Mouse (Mus musculus): ENCODE data around the gene Psmd9. TPM values are rescaled to one million over a fixed set of nuclear protein-coding genes. Genes with fewer than 3 reads are reported as not detected.

The Psmd9 gene
- polyA plus RNA-seq, 1 experiment from 2014 or later = 68.5 TPM

DNA sequence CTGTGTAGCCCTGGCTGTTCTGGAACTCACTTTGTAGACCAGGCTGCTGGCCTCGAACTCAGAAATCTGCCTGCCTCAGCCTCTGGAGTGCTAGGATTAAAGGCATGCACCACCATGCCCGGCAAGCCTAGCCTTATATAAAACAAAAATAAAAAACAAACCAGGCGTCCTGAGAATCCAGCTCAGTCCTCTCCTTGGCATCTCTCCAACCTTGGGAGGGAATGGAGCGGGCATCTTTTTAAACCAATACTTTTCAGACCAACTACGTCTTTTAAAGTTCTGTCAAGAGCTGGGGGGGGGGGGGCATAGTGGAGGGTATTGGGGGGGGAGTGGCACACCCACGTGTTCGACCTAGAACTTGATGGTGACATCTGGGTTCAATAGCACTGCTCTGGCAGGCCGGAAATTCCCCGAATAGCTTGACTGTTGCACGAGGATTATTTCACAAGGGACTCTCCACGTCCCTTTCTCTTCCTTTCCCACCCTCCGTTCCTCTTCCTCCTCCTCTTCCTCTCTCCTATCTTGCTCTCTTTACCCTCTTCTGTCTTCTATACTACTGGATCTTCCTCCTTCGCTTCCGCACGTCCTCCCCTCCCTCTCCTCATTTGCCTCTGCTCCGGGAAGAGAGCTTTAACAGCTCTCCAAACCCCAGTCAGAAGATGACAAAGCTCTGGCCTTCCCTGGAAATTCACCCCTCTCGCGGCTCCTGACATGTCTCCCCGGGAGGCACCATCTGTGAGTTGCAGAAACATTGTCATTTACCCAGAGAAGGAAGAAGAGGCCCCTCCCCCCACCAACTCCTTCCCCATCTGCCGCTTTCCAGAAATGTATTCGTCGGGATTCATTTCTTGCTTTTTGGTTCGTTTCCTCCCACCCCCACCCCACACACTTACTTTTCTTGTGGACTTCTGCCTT is 87.9 kb downstream of the Psmd9 start:
- WGBS = 23% methylated on average over 23 of the region's 23 CpGs
- H3K4me3 ChIP-seq (replicated peaks) = 0 out of 2 replicates have a peak overlapping the region, but pooled peaks have one; percentile 4
- no peak overlapping the region for H3K9ac ChIP-seq
- no peak for ATAC-seq
- H3K9me3 ChIP-seq = no peaks in the 10 kb centered on the region
- H3K27me3 ChIP-seq (replicated peaks) = no peaks in the 10 kb centered on the region
- H3K4me1 ChIP-seq (replicated peaks) = peaks cover 1% of the 10 kb centered on the region; the same call in 1 of the 2 replicates
- no peaks in the 10 kb centered on the region for H3K36me3 ChIP-seq
- H3K4me2 ChIP-seq (replicated peaks) = peak overlapping the region; percentile 48
- peak overlapping the region; percentile 59 for H3K27ac ChIP-seq

DNA sequence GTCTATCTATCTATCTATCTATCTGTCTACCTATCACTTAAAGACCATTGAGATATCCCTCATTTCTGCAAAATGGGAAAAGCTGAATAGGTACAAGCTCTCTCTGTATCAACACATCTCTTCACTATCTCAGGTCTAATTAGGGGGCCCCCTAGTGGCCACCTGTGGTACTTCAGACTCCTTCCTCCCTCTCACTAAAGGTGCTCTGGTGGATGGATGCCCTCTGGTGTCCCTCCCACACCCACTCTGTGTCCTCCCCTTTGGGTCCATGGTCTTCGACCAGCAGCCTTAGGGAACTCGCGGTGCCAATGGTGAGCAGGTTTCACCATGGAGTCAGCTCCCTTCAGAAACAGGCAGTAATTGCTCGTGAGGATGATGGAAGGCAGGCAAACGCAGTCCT is 89.8 kb downstream of the Psmd9 start:
- Histone ChIP-seq H3K36me3 (no peaks in the 10 kb centered on the region), H3K27me3 (replicated peaks) (no peaks in the 10 kb centered on the region), H3K4me2 (replicated peaks) (no peak overlapping the region), H3K4me1 (replicated peaks) (no peaks in the 10 kb centered on the region), H3K27ac (no peak overlapping the region), H3K9ac (no peak overlapping the region), H3K9me3 (no peaks in the 10 kb centered on the region), H3K4me3 (replicated peaks) (no peak overlapping the region)
- 58% methylated on average over 5 of the region's 5 CpGs for WGBS
- ATAC-seq = no peak

DNA sequence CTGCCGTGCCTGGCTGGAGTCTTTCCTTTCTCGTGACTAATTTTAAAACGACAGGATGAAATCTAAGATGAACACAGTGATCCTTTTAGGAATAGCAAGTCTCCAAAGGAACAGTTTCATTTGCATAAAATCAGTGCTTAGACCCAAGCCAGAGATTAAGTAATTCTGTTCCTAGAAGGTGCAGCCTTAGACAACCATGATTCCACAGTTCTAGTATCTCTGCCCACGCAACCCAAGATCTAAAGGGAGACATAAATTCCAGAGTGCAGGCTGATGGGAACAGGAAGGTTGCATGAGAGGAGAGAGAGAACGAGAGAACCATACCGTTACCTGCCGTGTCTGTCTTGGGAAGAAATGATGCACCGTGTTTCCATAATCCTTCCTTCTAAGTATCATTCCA is 91.5 kb downstream of the Psmd9 start:
- Histone ChIP-seq H3K4me3 (replicated peaks) (no peak overlapping the region), H3K9me3 (no peaks in the 10 kb centered on the region), H3K4me1 (replicated peaks) (no peaks in the 10 kb centered on the region), H3K9ac (no peak overlapping the region), H3K27ac (no peak overlapping the region), H3K36me3 (no peaks in the 10 kb centered on the region), H3K27me3 (replicated peaks) (no peaks in the 10 kb centered on the region), H3K4me2 (replicated peaks) (no peak overlapping the region)
- no peak for ATAC-seq
- 80% methylated on average over 8 of the region's 8 CpGs for WGBS

DNA sequence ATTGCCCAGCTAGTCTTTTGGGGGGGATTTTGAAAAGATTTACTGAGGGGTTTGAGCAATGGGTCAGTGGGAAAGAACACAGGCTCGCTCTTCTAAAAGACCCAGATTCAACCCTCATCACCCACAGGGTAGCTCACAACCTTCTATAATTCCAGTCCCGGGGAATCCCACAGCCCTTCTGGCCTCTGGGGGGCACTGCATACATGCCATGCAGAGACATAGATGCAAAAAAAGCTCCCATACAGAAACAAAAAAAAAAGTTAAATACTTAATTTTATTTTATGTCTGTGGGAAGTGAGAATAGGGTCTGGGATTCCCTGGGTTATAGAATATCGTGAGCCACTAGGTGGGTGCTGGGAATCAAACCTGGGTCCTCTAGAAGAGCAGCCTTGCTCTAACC is 97.7 kb downstream of the Psmd9 start:
- no peaks in the 10 kb centered on the region for H3K9me3 ChIP-seq
- no peaks in the 10 kb centered on the region for H3K36me3 ChIP-seq
- no peak overlapping the region for H3K27ac ChIP-seq
- no peak overlapping the region for H3K4me3 ChIP-seq (replicated peaks)
- H3K27me3 ChIP-seq (replicated peaks) = no peaks in the 10 kb centered on the region
- 85% methylated on average over 3 of the region's 3 CpGs for WGBS
- H3K9ac ChIP-seq = no peak overlapping the region
- ATAC-seq = no peak
- H3K4me1 ChIP-seq (replicated peaks) = no peaks in the 10 kb centered on the region
- no peak overlapping the region for H3K4me2 ChIP-seq (replicated peaks)

DNA sequence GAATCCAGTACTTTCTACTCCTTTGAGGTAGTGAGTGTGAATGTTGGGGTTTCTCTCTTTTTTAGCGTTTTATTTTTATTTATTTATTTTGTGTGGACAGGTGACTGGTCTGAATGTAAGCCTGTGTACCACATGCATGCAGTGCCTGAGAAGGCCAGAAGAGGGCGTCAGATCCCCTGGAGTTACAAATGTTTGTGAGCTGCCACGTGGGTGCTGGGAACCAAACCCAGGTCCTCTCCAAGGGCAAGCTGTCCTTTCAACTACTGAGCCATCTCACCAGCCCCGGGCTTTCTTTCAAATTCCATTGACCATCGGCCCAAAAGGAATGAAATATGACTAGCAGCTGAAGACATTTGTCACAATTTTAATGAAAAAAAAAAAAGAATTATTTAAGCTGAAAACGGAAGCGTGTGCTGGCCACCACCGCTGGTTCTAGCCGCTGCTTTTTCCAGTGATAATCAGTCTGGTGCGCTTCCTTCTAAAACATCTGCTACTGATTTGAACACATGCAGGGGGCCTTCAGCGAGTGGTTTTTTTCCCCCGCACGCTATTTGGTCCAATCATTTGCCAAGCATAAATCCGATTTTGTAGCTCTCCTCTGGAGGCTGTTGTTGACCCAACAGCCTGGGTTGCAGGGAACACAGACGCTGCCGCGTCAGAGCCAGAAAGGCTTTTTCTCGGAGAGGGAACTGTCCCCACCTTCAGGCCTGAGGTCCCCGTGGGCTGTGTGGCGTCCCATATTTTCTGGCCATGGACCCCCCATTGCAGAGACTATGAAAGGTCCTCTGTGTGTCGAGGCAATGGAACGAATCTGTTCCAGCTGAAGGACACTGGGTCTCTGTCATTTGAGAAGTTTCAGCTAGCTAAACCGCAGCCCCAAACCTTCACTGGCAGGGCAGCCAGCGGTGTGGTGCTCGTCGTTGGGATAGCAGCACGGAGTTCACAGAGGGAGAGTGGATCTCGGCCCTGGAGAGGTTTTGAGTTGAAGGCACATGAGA is 99.6 kb downstream of the Psmd9 start:
- H3K27me3 ChIP-seq (replicated peaks) = no peaks in the 10 kb centered on the region
- H3K27ac ChIP-seq = no peak overlapping the region
- 80% methylated on average over 28 of the region's 28 CpGs for WGBS
- H3K4me2 ChIP-seq (replicated peaks) = no peak overlapping the region
- no peak overlapping the region for H3K9ac ChIP-seq
- H3K36me3 ChIP-seq = no peaks in the 10 kb centered on the region
- no peak overlapping the region for H3K4me3 ChIP-seq (replicated peaks)
- H3K9me3 ChIP-seq = no peaks in the 10 kb centered on the region
- H3K4me1 ChIP-seq (replicated peaks) = no peaks in the 10 kb centered on the region
- ATAC-seq = no peak

DNA sequence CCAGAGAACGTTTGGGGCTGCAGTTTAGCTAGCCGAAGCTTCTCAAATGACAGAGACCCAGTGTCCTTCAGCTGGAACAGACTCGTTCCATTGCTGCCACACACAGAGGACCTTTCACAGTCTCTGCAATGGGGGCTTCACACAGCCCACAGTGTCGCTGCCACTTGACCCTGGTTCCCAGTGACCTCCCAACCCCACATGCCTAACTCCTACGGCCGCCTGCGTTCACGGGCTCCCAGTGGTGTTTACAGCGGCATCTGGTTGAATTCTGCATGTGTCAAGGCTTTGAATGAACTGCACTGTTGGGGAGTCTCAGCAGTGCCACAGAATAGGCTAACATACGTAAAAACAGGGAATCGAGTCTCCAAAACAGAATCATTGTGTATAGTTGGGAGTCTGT is 101.7 kb downstream of the Psmd9 start:
- Histone ChIP-seq H3K4me1 (replicated peaks) (no peaks in the 10 kb centered on the region), H3K4me3 (replicated peaks) (no peak overlapping the region), H3K9ac (no peak overlapping the region), H3K36me3 (no peaks in the 10 kb centered on the region), H3K9me3 (no peaks in the 10 kb centered on the region), H3K27me3 (replicated peaks) (no peaks in the 10 kb centered on the region), H3K4me2 (replicated peaks) (no peak overlapping the region), H3K27ac (no peak overlapping the region)
- ATAC-seq = no peak
- 71% methylated on average over 11 of the region's 11 CpGs for WGBS

DNA sequence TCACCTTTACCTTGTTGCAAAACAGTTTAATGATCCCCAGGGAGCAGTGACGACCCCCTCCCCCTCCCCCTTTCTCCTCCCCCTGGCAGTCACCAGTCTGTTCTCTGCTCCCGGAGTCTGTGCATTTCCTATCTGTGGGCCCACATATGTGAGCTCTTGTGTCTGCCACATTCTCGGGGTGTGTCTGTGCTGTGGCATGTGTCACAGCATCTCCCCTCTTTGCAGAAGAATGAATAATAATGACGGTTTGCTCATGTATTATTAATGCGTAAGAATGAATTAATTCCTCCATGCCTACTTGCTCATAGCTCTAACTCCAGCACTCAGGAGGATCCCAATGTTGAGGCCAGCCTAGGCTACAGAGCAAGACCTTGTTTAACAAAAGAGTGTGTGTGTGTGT is 103.7 kb downstream of the Psmd9 start:
- Histone ChIP-seq H3K9me3 (no peaks in the 10 kb centered on the region), H3K36me3 (no peaks in the 10 kb centered on the region), H3K9ac (no peak overlapping the region), H3K4me1 (replicated peaks) (0 out of 2 replicates have a peak, but pooled peaks cover 4% of the 10 kb centered on the region), H3K4me3 (replicated peaks) (no peak overlapping the region), H3K27me3 (replicated peaks) (no peaks in the 10 kb centered on the region), H3K27ac (no peak overlapping the region), H3K4me2 (replicated peaks) (no peak overlapping the region)
- ATAC-seq = no peak
- WGBS = 88% methylated on average over 5 of the region's 5 CpGs

DNA sequence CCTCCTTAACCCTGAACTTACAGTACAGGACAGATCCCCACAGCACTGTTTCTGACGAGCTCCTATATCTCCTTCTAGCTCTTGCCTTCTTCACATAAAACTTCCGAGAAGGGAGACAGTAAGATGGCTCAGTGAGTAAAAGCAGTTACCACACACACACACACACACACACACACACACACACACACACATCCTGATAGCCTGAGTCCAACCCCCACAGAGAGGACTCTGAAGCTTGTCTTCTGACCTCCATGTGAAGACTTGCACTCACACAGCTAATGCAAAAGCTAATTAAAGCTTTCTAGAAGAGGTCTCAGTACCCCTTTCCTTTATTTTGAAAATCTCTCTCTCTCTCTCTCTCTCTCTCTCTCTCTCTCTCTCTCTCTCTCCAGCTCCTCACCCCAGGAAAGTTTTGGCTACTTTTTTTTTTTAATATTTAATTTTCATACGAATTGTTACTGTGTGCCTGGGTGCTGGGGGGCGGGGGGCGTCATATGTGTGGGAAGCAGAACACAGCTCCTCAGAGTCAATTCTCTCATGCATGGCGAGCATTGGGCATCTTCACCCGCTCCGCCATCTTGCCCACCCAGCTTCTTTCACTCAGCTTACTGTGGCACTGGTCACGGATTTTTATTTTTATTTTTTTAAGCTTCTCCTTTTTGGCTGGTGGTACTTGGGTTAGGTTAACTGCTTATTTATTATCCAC is 107.6 kb downstream of the Psmd9 start:
- 79% methylated on average over 9 of the region's 9 CpGs for WGBS
- H3K4me1 ChIP-seq (replicated peaks) = 0 out of 2 replicates have a peak, but pooled peaks cover 4% of the 10 kb centered on the region

DNA sequence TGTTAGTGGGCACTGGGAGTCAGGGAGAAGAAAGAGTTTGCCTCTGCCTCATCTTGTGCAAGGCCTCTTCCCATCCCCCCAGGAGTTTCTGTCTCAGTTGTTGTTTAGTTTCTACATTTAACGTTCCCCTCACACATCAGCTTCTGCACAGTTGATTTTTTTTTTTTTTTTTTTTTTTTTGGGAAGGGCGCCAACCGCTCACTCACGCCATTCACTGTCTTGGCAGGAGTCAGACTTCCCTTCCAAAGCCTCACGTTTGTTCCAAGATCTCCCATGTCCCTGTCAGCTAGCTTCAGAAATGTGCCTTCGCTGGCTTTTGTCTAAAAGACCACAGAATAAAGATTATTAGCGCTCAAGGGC is 108.1 kb downstream of the Psmd9 start:
- H3K27me3 ChIP-seq (replicated peaks) = no peaks in the 10 kb centered on the region
- no peak overlapping the region for H3K27ac ChIP-seq
- H3K9ac ChIP-seq = no peak overlapping the region
- no peak overlapping the region for H3K4me3 ChIP-seq (replicated peaks)
- H3K4me1 ChIP-seq (replicated peaks) = 0 out of 2 replicates have a peak, but pooled peaks cover 4% of the 10 kb centered on the region
- H3K9me3 ChIP-seq = no peaks in the 10 kb centered on the region
- no peak overlapping the region for H3K4me2 ChIP-seq (replicated peaks)
- ATAC-seq = no peak
- no peaks in the 10 kb centered on the region for H3K36me3 ChIP-seq
- WGBS = 58% methylated on average over 7 of the region's 7 CpGs

More for the DNA sequence above, 107.6 kb downstream of the Psmd9 start:
- H3K9ac ChIP-seq = no peak overlapping the region
- no peaks in the 10 kb centered on the region for H3K36me3 ChIP-seq
- no peak overlapping the region for H3K4me3 ChIP-seq (replicated peaks)
- no peak overlapping the region for H3K27ac ChIP-seq
- H3K9me3 ChIP-seq = no peaks in the 10 kb centered on the region
- no peaks in the 10 kb centered on the region for H3K27me3 ChIP-seq (replicated peaks)
- ATAC-seq = no peak
- no peak overlapping the region for H3K4me2 ChIP-seq (replicated peaks)

DNA sequence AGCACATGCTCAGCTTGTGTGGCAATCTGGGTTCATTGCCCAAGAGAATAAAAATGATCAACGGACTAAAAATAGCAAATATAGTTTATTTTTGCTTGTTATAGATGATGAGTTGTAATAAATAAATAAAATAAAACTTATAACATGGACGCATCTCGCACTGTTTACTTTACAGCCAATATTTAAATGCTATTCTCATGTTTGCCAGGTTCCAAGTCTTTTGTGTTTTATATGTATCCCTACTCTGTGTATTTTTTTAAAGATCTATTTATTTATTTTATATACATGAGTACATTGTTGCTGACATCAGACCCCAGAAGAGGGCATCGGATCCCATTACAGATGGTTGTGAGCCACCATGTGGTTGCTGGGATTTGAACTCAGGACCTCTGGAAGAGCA is 108.5 kb downstream of the Psmd9 start:
- Histone ChIP-seq H3K4me3 (replicated peaks) (no peak overlapping the region), H3K9me3 (no peaks in the 10 kb centered on the region), H3K36me3 (no peaks in the 10 kb centered on the region), H3K9ac (no peak overlapping the region), H3K27ac (no peak overlapping the region), H3K4me1 (replicated peaks) (0 out of 2 replicates have a peak, but pooled peaks cover 4% of the 10 kb centered on the region), H3K4me2 (replicated peaks) (no peak overlapping the region), H3K27me3 (replicated peaks) (no peaks in the 10 kb centered on the region)
- ATAC-seq = no peak
- WGBS = 76% methylated on average over 4 of the region's 4 CpGs

DNA sequence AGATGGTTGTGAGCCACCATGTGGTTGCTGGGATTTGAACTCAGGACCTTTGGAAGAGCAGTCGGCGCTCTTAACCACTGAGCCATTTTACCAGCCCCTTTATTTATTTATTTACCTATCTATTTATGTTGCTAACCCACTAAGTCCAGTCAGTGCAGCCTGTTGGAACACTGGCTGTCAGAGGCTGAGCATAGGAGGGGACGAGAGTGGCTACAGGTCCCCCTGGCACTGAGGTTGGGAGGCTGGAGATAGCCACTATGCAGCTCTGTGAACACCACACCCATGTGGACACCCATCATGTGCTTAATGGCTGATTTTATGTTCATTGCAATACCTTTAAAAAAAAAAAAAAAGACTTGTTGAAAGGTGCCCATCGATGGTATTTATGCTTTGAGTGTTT is 110.0 kb downstream of the Psmd9 start:
- Histone ChIP-seq H3K9me3 (no peaks in the 10 kb centered on the region), H3K36me3 (no peaks in the 10 kb centered on the region), H3K4me1 (replicated peaks) (0 out of 2 replicates have a peak, but pooled peaks cover 4% of the 10 kb centered on the region), H3K4me2 (replicated peaks) (no peak overlapping the region), H3K27ac (no peak overlapping the region), H3K9ac (no peak overlapping the region), H3K4me3 (replicated peaks) (no peak overlapping the region), H3K27me3 (replicated peaks) (no peaks in the 10 kb centered on the region)
- 92% methylated on average over 4 of the region's 4 CpGs for WGBS
- no peak for ATAC-seq
